Mouse (Mus musculus) C3H10T1/2 (cell line): Measurements from ENCODE around the gene Ciao2b. TPM values are rescaled to one million over a fixed set of nuclear protein-coding genes. Genes with fewer than 3 reads are reported as not detected.

Experiments
- polyA plus RNA-seq, 2 experiments: library from polyadenylated mRNA; unstranded; fragments of >200 nt; fragmentation: generic; extraction: Trizol; gene quantifications; one replicate each; pipeline ENCODE4 v1.2.1; 2012; ENCODE audit warnings: missing spikeins in 2 of 2

Ciao2b gene
- polyA plus RNA-seq: 100 to 1,000 TPM; 111 to 132 TPM

GRCm38 (mm10) chr8:104641426-104642323 is at the start of gene Ciao2b:
Ciao2b (minus strand) TSS chr8:104641965.

GRCm38 (mm10) chr8:104630981-104631663 is 10.6 kb downstream of the Ciao2b start, which contains the start of gene Rrad:
Rrad (minus strand) TSS chr8:104631327.

GRCm38 (mm10) chr8:104624161-104624560 is 17.6 kb downstream of the Ciao2b start, which contains the start of gene Cdh16:
Cdh16 (minus strand) TSS chr8:104624396.

GRCm38 (mm10) chr8:104591133-104591834 is 50.5 kb downstream of the Ciao2b start, which contains the start of gene Pdp2:
Pdp2 (plus strand) TSS chr8:104591451.

Other genes starting within 250 kb of the Ciao2b start
- 1 to 10 TPM; 4.0 to 7.7 TPM for gene Cmtm4, start 246.2 kb downstream of the Ciao2b start, polyA plus RNA-seq
- gene Dync1li2, start 198.9 kb downstream of the Ciao2b start, polyA plus RNA-seq: 10 to 100 TPM in 1 of 2 experiments, 1 to 10 TPM in 1; 2.8 to 28.7 TPM
- not detected for gene Terb1, start 132.1 kb downstream of the Ciao2b start, polyA plus RNA-seq
- 1 to 10 TPM; 1.5 to 9.5 TPM for gene Nae1, start 107.3 kb downstream of the Ciao2b start, polyA plus RNA-seq
- gene Car7, start 107.3 kb downstream of the Ciao2b start, polyA plus RNA-seq: under 1 TPM; 0.09 to 0.51 TPM
- 1 to 10 TPM in 1 of 2 experiments, under 1 TPM in 1; 0.55 to 1.7 TPM for gene Pdp2, start 50.5 kb downstream of the Ciao2b start, polyA plus RNA-seq
- gene Cdh16, start 17.6 kb downstream of the Ciao2b start, polyA plus RNA-seq: under 1 TPM in 1 of 2 experiments, not detected in 1; 0.33 TPM
- 1 to 10 TPM; 5.0 to 7.6 TPM for gene Rrad, start 10.6 kb downstream of the Ciao2b start, polyA plus RNA-seq
- gene Ces2a, start 92.0 kb upstream of the Ciao2b start, polyA plus RNA-seq: not detected
- not detected for gene Ces2b, start 189.6 kb upstream of the Ciao2b start, polyA plus RNA-seq
- gene Ces2c, start 205.1 kb upstream of the Ciao2b start, polyA plus RNA-seq: under 1 TPM in 1 of 2 experiments, not detected in 1; 0.02 TPM